Mouse (Mus musculus): ENCODE measurements at regions not wholly inside any gene's neighbourhood (a gene's known extent, or its start where the extent isn't known, plus 50 kb on each side); places are given as distances from the start of the nearest gene placed in this dataset.
"Not testable (repeated sequence)": the region's sequence is repeated elsewhere in the genome, so short reads cannot be mapped to it uniquely, and the experiment has no call there.

DNA sequence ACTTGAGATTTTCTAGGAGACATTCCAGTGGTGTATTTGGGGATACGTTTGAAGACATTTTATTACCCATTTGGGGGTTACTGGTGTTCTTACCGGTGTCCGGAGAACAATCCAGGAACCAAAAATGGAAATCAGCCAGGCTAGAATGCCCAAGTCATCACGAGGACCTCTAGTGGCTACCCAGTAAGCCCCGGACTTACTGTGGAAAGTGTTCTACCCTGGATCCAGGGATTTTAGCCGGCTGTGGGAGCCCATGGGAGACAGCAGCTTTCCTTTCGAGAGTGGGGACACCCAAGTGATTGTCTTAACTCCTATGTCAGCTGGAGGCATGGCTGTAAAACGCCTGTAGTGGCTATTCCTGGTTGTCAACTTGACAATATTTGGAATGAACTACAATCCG is 77.0 kb upstream of the Lemd2 start:
- 77% methylated on average over 9 of the region's 9 CpGs for whole genome bisulfite sequencing
- ATAC-seq (ENCODE audit: low FRiP score, low TSS enrichment), result no peak
- H3K27me3 ChIP-seq (ENCODE audit: control insufficient read depth, insufficient read depth, low read length), result no peaks in the 10 kb centered on the region
- no peaks in the 10 kb centered on the region for H3K36me3 ChIP-seq (ENCODE audit: control insufficient read depth, insufficient read depth, low read length)
- H3K9ac ChIP-seq (ENCODE audit: low read depth, low read length), result no peak overlapping the region
- H3K9me3 ChIP-seq (ENCODE audit: control insufficient read depth, low read length), result no peaks in the 10 kb centered on the region; the same call in 1 of the 2 replicates
- H3K4me1 ChIP-seq (ENCODE audit: control insufficient read depth, insufficient read depth, low read length), result no peaks in the 10 kb centered on the region
- H3K4me3 ChIP-seq (ENCODE audit: low read length), result no peak overlapping the region
- no peak overlapping the region for H3K4me2 ChIP-seq (replicated peaks; ENCODE audit: low read depth, low read length)
- H3K27ac ChIP-seq (ENCODE audit: low read depth, low read length), result no peak overlapping the region

DNA sequence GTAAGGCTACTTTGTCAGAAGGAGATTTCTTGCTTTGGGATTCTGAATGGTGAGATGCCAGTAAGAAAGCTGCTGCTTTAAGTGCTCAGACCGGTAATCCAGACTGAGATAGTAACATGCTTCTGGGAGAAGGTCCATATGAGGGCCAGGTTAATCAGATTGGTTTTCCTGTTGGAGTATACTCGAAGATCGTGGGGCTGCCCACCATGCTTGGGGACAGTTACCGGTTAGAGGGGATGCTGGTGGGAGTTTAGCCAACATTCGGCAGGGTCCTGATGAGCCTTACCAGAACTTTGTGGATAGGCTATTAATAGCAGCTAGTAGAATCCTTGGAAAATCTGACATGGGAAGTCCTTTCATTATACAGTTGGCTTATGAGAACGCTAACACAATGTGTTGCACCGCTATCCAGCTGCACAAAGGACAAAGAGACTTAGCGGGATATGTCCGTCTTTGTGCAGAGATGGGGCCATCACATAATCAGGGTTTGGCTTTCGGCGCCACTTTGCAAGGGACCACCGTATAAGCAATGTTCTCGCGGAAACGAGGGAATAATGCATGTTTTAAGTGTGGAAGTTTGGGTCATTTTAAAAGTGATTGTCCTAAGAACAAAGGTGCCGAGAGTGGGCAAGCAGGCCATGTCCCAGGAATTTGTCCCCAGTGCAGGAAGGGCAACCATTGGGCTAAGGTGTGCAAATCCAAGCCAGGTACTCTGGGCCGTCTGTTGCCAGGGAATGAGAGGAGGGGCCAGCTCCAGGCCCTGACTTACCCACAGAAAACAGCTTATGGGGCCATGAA is 75.4 kb upstream of the Lemd2 start:
- not testable (repeated sequence) for H3K36me3 ChIP-seq (ENCODE audit: control insufficient read depth, insufficient read depth, low read length); H3K4me1 ChIP-seq (ENCODE audit: control insufficient read depth, insufficient read depth, low read length); H3K27me3 ChIP-seq (ENCODE audit: control insufficient read depth, insufficient read depth, low read length); H3K4me2 ChIP-seq (replicated peaks; ENCODE audit: low read depth, low read length); H3K9ac ChIP-seq (ENCODE audit: low read depth, low read length); H3K9me3 ChIP-seq (ENCODE audit: control insufficient read depth, low read length); ATAC-seq (ENCODE audit: low FRiP score, low TSS enrichment); H3K4me3 ChIP-seq (ENCODE audit: low read length); H3K27ac ChIP-seq (ENCODE audit: low read depth, low read length)
- WGBS, result 95% methylated on average over 17 of the region's 17 CpGs

DNA sequence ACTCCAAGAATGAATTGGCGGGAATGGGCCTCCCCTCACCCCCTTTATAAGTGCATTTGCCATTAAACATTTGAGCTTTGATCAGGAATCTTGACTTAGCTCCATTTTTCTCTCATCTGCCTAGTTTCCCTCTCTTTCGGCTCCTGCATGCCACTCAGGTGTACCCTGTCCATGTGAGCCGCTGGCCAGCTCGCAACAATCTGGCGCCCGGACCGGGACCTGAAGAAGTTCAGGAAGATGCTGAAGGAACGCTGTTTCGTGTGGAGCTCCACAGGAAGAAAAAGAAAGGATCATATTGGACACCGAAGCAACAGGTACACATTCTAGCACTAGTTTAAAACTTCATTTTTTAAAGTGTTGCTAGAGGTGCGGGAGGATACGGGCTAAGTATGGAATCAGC is 73.5 kb upstream of the Lemd2 start:
- not testable (repeated sequence) for H3K36me3 ChIP-seq (ENCODE audit: control insufficient read depth, insufficient read depth, low read length); H3K9me3 ChIP-seq (ENCODE audit: control insufficient read depth, low read length); ATAC-seq (ENCODE audit: low FRiP score, low TSS enrichment); H3K27ac ChIP-seq (ENCODE audit: low read depth, low read length); H3K9ac ChIP-seq (ENCODE audit: low read depth, low read length); H3K4me3 ChIP-seq (ENCODE audit: low read length); H3K27me3 ChIP-seq (ENCODE audit: control insufficient read depth, insufficient read depth, low read length); H3K4me1 ChIP-seq (ENCODE audit: control insufficient read depth, insufficient read depth, low read length); H3K4me2 ChIP-seq (replicated peaks; ENCODE audit: low read depth, low read length)
- WGBS, result 97% methylated on average over 12 of the region's 12 CpGs

DNA sequence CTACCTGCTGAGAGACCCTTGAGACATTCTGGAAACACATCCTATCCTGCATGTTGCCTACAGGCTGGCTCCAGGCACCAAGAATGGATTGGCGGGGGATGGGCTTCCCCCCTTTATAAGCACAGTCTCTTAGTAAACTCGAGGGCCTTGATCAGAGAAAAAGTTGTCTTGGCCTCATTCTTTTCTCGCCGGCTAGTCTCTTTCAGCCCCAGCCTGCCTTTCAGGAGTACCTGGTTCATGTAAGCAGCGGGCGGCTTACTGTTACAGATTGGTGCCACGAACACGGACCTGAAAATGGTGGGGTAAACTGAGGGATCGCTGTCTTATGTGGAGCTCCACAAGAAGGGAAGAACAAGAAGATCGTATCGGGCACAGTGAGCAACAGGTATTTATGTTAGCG is 67.5 kb upstream of the Lemd2 start:
- H3K9me3 ChIP-seq (ENCODE audit: control insufficient read depth, low read length); H3K36me3 ChIP-seq (ENCODE audit: control insufficient read depth, insufficient read depth, low read length); H3K27ac ChIP-seq (ENCODE audit: low read depth, low read length); H3K4me2 ChIP-seq (replicated peaks; ENCODE audit: low read depth, low read length); ATAC-seq (ENCODE audit: low FRiP score, low TSS enrichment); H3K9ac ChIP-seq (ENCODE audit: low read depth, low read length); H3K4me1 ChIP-seq (ENCODE audit: control insufficient read depth, insufficient read depth, low read length); H3K4me3 ChIP-seq (ENCODE audit: low read length); H3K27me3 ChIP-seq (ENCODE audit: control insufficient read depth, insufficient read depth, low read length): not testable (repeated sequence)
- WGBS, result 92% methylated on average over 12 of the region's 12 CpGs

DNA sequence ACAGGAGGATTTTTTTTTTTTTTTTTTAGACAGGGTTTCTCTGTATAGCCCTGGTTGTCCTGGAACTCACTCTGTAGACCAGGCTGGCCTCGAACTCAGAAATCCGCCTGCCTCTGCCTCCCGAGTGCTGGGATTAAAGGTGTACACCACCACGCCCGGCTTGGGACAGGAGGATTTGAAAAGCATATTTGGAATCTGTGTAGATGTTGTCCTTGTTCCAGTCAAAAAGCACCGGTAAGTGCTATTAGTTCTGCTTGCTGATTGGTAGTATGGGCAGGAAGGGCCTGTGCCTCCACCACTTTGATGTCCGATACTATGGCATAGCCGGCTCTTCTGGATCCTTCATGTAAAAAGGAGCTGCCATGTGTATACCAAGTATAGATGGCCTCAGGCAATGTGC is 66.5 kb upstream of the Lemd2 start:
- H3K4me1 ChIP-seq (ENCODE audit: control insufficient read depth, insufficient read depth, low read length); H3K4me3 ChIP-seq (ENCODE audit: low read length); H3K27me3 ChIP-seq (ENCODE audit: control insufficient read depth, insufficient read depth, low read length); H3K36me3 ChIP-seq (ENCODE audit: control insufficient read depth, insufficient read depth, low read length); ATAC-seq (ENCODE audit: low FRiP score, low TSS enrichment); H3K9me3 ChIP-seq (ENCODE audit: control insufficient read depth, low read length); H3K27ac ChIP-seq (ENCODE audit: low read depth, low read length); H3K9ac ChIP-seq (ENCODE audit: low read depth, low read length); H3K4me2 ChIP-seq (replicated peaks; ENCODE audit: low read depth, low read length): not testable (repeated sequence)
- 94% methylated on average over 8 of the region's 8 CpGs for WGBS

DNA sequence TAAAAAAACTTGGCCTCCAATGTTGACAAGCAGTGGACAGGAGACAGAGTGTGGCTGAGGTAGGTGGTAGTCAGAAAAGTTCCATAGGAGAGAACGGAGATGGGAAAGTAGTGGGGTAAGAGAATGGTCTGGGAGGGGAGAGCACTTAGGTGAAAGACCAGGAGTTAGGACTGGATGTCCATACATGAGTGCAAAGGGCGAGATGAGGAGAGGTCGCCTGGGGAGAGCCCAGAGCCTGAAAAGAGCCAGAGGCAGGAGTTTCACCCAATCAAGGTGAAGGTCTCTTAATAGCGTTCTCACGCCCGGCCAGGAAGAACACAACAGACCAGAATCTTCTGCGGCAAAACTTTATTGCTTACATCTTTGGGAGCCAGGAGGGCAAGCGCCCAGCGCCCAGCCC is 60.3 kb upstream of the Lemd2 start:
- WGBS, result 95% methylated on average over 7 of the region's 9 CpGs
- not testable (repeated sequence) for H3K4me2 ChIP-seq (replicated peaks; ENCODE audit: low read depth, low read length); H3K27ac ChIP-seq (ENCODE audit: low read depth, low read length); H3K36me3 ChIP-seq (ENCODE audit: control insufficient read depth, insufficient read depth, low read length); H3K27me3 ChIP-seq (ENCODE audit: control insufficient read depth, insufficient read depth, low read length); H3K9me3 ChIP-seq (ENCODE audit: control insufficient read depth, low read length); H3K4me1 ChIP-seq (ENCODE audit: control insufficient read depth, insufficient read depth, low read length); H3K9ac ChIP-seq (ENCODE audit: low read depth, low read length); ATAC-seq (ENCODE audit: low FRiP score, low TSS enrichment); H3K4me3 ChIP-seq (ENCODE audit: low read length)

DNA sequence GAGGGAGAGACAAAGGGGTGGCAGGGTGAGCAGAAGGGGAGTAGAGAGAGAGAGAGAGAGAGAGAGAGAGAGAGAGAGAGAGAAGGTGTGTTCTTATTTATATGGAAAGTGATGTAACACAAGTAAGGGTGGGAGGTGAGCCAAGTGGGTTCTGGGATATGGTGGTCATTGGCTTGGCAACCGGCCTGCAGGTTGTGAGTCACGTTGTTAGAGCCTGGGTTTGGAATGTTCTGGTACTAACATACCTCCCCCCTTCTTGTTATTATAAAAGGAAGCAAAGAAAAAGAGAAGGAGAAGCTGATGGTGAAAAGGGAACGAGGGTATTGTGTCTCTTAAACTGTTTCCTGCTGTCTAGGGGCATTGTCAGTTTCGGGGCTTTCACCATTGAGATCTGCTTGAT is 58.3 kb upstream of the Lemd2 start:
- 90% methylated on average over 4 of the region's 4 CpGs for WGBS
- no peak for ATAC-seq (ENCODE audit: low FRiP score, low TSS enrichment)
- no peak overlapping the region for H3K9ac ChIP-seq (ENCODE audit: low read depth, low read length)
- H3K27ac ChIP-seq (ENCODE audit: low read depth, low read length), result no peak overlapping the region
- H3K4me1 ChIP-seq (ENCODE audit: control insufficient read depth, insufficient read depth, low read length), result no peaks in the 10 kb centered on the region
- no peaks in the 10 kb centered on the region for H3K36me3 ChIP-seq (ENCODE audit: control insufficient read depth, insufficient read depth, low read length)
- H3K4me3 ChIP-seq (ENCODE audit: low read length), result no peak overlapping the region
- H3K4me2 ChIP-seq (replicated peaks; ENCODE audit: low read depth, low read length), result no peak overlapping the region
- no peaks in the 10 kb centered on the region for H3K27me3 ChIP-seq (ENCODE audit: control insufficient read depth, insufficient read depth, low read length)
- no peaks in the 10 kb centered on the region for H3K9me3 ChIP-seq (ENCODE audit: control insufficient read depth, low read length)

DNA sequence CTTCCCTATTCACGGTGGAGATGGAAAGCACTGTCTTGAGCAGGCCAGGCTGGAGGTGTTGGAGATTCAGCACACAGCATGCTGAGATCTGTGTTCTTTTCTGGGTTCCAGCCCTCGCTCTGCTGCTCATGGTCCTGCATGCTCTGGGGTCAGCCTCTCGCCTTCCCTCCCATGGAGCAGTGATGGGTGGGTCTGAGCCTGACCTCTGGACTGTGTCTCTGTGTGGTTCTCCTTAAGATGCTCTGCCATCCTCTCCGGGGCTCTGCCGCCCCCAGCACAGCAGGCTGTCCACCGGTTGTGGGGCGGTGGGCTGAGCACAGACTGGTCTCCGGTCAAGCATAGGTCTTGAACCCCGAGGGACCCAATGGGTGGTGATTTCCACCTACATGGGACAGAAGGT is 57.7 kb upstream of the Lemd2 start:
- Histone ChIP-seq H3K36me3 (ENCODE audit: control insufficient read depth, insufficient read depth, low read length) (no peaks in the 10 kb centered on the region), H3K9ac (ENCODE audit: low read depth, low read length) (no peak overlapping the region), H3K27me3 (ENCODE audit: control insufficient read depth, insufficient read depth, low read length) (no peaks in the 10 kb centered on the region), H3K9me3 (ENCODE audit: control insufficient read depth, low read length) (no peaks in the 10 kb centered on the region), H3K4me2 (replicated peaks; ENCODE audit: low read depth, low read length) (no peak overlapping the region), H3K4me3 (ENCODE audit: low read length) (no peak overlapping the region), H3K27ac (ENCODE audit: low read depth, low read length) (no peak overlapping the region), H3K4me1 (ENCODE audit: control insufficient read depth, insufficient read depth, low read length) (no peaks in the 10 kb centered on the region)
- no peak for ATAC-seq (ENCODE audit: low FRiP score, low TSS enrichment)
- WGBS, result 91% methylated on average over 9 of the region's 9 CpGs

DNA sequence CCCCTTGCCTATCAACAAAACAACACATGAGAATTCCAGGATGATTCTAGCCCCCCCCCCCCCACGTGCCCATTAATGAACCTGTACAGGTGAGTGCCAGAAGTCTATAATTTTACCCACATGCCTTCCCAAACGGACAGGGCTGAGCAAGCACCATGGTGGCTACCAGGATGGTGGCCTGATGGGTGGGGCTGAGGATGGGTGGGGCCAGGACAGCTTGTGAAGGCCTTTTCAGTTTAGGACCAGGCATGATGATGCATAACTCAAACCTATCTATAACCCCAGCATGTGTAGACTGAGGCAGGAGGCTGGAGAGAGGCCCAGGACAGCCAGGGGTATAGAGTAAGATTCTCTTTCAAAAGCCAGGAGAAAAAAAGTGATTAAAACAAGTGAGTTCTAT is 57.0 kb upstream of the Lemd2 start:
- 70% methylated on average over 2 of the region's 2 CpGs for WGBS
- Histone ChIP-seq H3K9me3 (ENCODE audit: control insufficient read depth, low read length) (no peaks in the 10 kb centered on the region), H3K36me3 (ENCODE audit: control insufficient read depth, insufficient read depth, low read length) (no peaks in the 10 kb centered on the region), H3K9ac (ENCODE audit: low read depth, low read length) (no peak overlapping the region), H3K4me3 (ENCODE audit: low read length) (no peak overlapping the region), H3K27me3 (ENCODE audit: control insufficient read depth, insufficient read depth, low read length) (no peaks in the 10 kb centered on the region), H3K27ac (ENCODE audit: low read depth, low read length) (no peak overlapping the region), H3K4me2 (replicated peaks; ENCODE audit: low read depth, low read length) (no peak overlapping the region), H3K4me1 (ENCODE audit: control insufficient read depth, insufficient read depth, low read length) (no peaks in the 10 kb centered on the region)
- ATAC-seq (ENCODE audit: low FRiP score, low TSS enrichment), result no peak

Measured in kidney, embryonic 14.5 days (tissue).